Mouse (Mus musculus) intestine, embryonic 16.5 days (tissue): ENCODE data around the gene Otud4. TPM values are rescaled to one million over a fixed set of nuclear protein-coding genes. Genes with fewer than 3 reads are reported as not detected.

Source experiments
- ATAC-seq: fragments of 200-750 bp; cut with Nextera tagmentation; 2 replicates; pipeline ENCODE4 v1.8.0; 2017; ENCODE audit warnings: moderate TSS enrichment, moderate library complexity
- H3K27ac ChIP-seq: fragments of 300-500 bp; sonication (generic); 2 replicates; pipeline ENCODE4 v1.5.1; 2014; ENCODE audit warnings: mild to moderate bottlenecking, low read length
- H3K27me3 ChIP-seq: fragments of 300-500 bp; sonication (generic); replicated peaks from 2 replicates; pipeline ENCODE4 v1.6.1; 2014; ENCODE audit warnings: low read length, control low read depth, mixed read lengths; ENCODE audit not compliant: control insufficient read depth, insufficient read depth
- H3K36me3 ChIP-seq: fragments of 300-500 bp; sonication (generic); 2 replicates; pipeline ENCODE4 v1.6.1; 2014; ENCODE audit warnings: low read length, control low read depth; ENCODE audit not compliant: control insufficient read depth, insufficient read depth
- H3K4me1 ChIP-seq: fragments of 300-500 bp; sonication (generic); 2 replicates; pipeline ENCODE4 v1.6.1; 2014; ENCODE audit warnings: low read length, control low read depth, mixed read lengths; ENCODE audit not compliant: control insufficient read depth, insufficient read depth
- H3K4me2 ChIP-seq: fragments of 300-500 bp; sonication (generic); 2 replicates; pipeline ENCODE4 v1.6.1; 2014; ENCODE audit warnings: low read depth, low read length, control low read depth
- H3K4me3 ChIP-seq: fragments of 300-500 bp; sonication (generic); 2 replicates; pipeline ENCODE4 v1.5.1; 2014; ENCODE audit warnings: mild to moderate bottlenecking, low read length
- H3K9ac ChIP-seq: fragments of 300-500 bp; sonication (generic); 2 replicates; pipeline ENCODE4 v1.6.1; 2014; ENCODE audit warnings: low read depth, low read length
- H3K9me3 ChIP-seq: fragments of 300-500 bp; sonication (generic); 2 replicates; pipeline ENCODE4 v1.6.1; 2016; ENCODE audit warnings: low read length, control low read depth; ENCODE audit not compliant: control insufficient read depth
- WGBS: fragments of 180-500 bp; shearing (Covaris S2); extraction: QIAGEN DNeasy Blood & Tissue Kit; methylation state at CpG from one replicate; pipeline ENCODE4 v1.1.7; 2014; 5-methylcytosine and 5-hydroxymethylcytosine counted together
- polyA plus RNA-seq: library from polyadenylated mRNA; unstranded; fragments of >200 nt; fragmentation: Nextera tagmentation; extraction: Ambion mirVana; gene quantifications from 2 replicates; pipeline ENCODE4 v1.2.1, GENCODE M21; 2015

Otud4 gene
- polyA plus RNA-seq, 1 experiment from 2014 or later: 8.4 TPM

DNA sequence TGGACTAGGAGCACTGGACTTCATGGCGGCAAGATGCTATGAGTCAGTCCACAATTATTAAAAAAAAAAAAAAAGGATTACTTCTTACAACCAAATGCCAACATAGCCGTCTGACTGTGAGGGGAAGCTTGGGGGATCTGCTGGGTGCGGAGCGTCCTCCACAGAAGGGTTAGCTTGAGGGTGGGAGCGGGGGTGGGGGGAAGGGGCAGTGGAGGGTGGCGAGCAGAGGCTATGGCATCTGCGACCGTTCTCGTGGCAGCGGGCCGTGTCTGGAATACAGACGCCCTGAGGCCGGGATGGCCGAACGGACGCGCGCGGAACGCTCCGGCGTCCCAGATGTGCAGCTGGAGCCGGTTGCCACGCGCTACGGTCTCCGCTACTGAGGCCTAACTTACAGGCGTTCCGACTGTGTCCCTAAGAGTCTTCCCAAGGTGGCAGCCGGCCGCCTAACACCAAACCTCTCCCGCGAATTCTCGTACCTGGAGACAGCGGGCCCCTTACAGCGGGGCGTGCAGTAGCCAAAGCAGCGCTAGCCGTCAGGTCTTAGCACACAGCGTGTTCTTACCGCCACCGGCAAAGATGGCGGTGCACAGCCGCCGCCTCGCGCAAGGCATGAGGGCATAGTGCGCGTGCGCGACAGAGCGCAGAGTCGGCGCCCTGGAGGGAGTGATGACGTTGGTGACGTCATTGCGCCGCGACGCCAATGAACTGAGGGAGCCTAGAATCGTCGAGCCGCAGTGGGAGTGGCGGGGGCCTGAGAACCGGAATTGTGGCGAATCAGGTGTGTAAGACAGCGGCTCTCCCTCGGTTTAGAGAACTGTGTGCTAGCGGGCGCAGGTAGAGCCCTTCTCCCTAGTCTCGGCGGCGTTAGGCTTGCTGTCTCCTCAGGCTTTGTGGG, 71.9 kb downstream of the Otud4 start, which contains the start of the genes Abce1 and Anapc10:
Abce1 (minus strand) TSS at position 677 of the 898 bp plus-strand sequence.
Anapc10 (plus strand) TSS at position 757 of the 898 bp plus-strand sequence.
- under 1% methylated on average over 73 of the region's 73 CpGs for WGBS
- Histone ChIP-seq H3K36me3 (no peaks in the 10 kb centered on the region), H3K9ac (peak within 1 kb of the TSS; percentile 93), H3K27me3 (no peaks in the 10 kb centered on the region), H3K27ac (peak within 1 kb of the TSS; percentile 84), H3K4me3 (peak within 1 kb of the TSS; percentile 97), H3K4me1 (no peaks in the 10 kb centered on the region), H3K9me3 (no peaks in the 10 kb centered on the region), H3K4me2 (peak within 1 kb of the TSS; percentile 63)
- peak; percentile 99 for ATAC-seq

DNA sequence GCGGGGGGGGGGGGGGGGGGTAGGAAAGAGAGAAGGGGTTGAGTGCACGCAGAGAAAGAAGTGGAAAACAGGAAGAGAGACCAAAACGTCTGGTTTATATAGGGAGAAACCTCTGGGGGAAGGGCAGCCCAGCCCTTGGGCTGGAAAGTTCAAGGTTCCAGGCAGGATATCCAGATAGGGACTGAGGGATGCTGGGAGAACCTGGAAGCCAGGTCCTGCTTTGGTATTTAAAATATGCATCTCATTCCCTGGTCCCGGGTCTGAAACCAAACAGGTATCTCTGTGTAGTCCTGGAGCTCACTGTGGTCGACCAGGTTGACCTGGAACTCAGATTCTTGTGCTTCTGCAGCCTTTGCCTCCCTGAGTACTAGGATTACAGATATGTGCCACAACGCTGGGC, 73.3 kb downstream of the Otud4 start:
- Histone ChIP-seq H3K4me1 (no peaks in the 10 kb centered on the region), H3K27ac (no peak overlapping the region), H3K4me3 (no peak overlapping the region; the same call in 1 of the 2 replicates), H3K4me2 (peak overlapping the region; percentile 40; the same call in 1 of the 2 replicates), H3K36me3 (no peaks in the 10 kb centered on the region), H3K27me3 (no peaks in the 10 kb centered on the region), H3K9me3 (no peaks in the 10 kb centered on the region), H3K9ac (no peak overlapping the region)
- ATAC-seq: no peak
- 35% methylated on average over 5 of the region's 6 CpGs for WGBS

DNA sequence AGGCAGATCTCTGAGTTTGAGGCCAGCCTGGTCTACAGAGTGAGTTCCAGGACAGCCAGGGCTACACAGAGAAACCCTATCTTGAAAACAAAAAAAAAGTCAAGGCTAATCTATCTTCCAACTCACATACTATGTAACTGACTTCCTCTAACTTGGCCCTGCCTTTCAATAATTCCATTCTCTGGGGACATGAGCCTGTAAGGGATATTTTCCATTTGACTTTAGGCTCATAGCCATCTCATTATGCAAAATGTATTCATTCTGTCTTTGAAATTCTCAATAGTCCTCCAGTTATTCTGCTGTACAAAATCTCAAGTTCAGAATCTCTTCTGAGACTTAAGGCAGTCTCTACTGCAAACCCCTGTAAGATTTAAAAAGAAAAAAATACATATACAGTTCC, 82.1 kb downstream of the Otud4 start:
- no peak for ATAC-seq
- Histone ChIP-seq H3K4me3 (no peak overlapping the region), H3K36me3 (no peaks in the 10 kb centered on the region), H3K4me2 (no peak overlapping the region), H3K9me3 (no peaks in the 10 kb centered on the region), H3K27ac (no peak overlapping the region), H3K9ac (no peak overlapping the region), H3K4me1 (no peaks in the 10 kb centered on the region), H3K27me3 (no peaks in the 10 kb centered on the region)

DNA sequence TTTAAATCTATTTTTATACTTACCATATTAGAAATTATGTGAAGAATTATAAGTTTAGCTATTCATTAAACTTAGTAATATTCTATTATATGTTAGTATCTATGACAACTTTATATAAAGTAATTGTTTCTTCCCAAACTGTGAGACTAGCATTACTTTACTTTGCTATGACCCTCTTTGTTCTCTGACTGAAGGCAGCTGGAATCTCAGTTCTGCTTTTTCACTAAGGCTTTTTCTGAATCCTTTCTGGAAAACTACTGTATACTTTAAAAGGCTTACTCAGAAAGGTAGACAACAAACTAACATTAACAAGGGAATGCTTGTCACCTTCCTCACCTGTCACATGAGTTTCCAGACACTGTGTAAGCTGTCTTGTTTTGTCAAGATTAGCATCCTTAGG, 83.9 kb downstream of the Otud4 start:
- no peaks in the 10 kb centered on the region for H3K27me3 ChIP-seq
- no peak for ATAC-seq
- H3K36me3 ChIP-seq: no peaks in the 10 kb centered on the region
- no peaks in the 10 kb centered on the region for H3K9me3 ChIP-seq
- H3K4me2 ChIP-seq: no peak overlapping the region
- no peak overlapping the region for H3K9ac ChIP-seq
- no peak overlapping the region for H3K4me3 ChIP-seq
- no peak overlapping the region for H3K27ac ChIP-seq
- H3K4me1 ChIP-seq: no peaks in the 10 kb centered on the region

DNA sequence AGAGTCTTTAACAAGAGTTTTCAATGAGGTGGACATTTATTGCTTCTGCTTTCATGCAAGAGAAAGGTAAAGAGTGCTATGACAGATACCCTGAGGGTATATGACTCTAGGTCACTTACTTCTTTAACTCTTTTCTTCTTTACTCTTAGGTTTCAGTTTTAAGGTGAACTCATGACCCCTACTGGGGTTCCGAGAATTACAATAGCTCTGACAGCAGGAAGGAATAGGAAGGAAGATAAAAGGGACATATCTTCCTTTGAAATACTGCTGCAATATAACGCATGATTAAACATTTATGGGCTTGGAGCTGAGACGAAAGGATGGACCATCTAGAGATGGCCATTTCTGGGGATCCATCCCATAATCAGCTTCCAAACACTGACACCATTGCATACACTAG, 85.2 kb downstream of the Otud4 start:
- H3K9me3 ChIP-seq: no peaks in the 10 kb centered on the region
- H3K27me3 ChIP-seq: no peaks in the 10 kb centered on the region
- H3K36me3 ChIP-seq: no peaks in the 10 kb centered on the region
- H3K4me1 ChIP-seq: no peaks in the 10 kb centered on the region
- WGBS: 56% methylated on average over 3 of the region's 3 CpGs
- H3K4me3 ChIP-seq: no peak overlapping the region
- H3K27ac ChIP-seq: no peak overlapping the region
- no peak for ATAC-seq
- no peak overlapping the region for H3K4me2 ChIP-seq
- no peak overlapping the region for H3K9ac ChIP-seq

Other genes starting within 250 kb of the Otud4 start
- gene Smad1, start 240.1 kb upstream of the Otud4 start, polyA plus RNA-seq: 33.4 and 33.6 TPM in 2 replicates
- 82.7 and 87.0 TPM in 2 replicates for gene Abce1, start 72.1 kb downstream of the Otud4 start, polyA plus RNA-seq
- 24.4 and 27.5 TPM in 2 replicates for gene Anapc10, start 72.2 kb downstream of the Otud4 start, polyA plus RNA-seq